Mouse (Mus musculus): ENCODE results near the gene Dtd1.

The Dtd1 gene

DNA sequence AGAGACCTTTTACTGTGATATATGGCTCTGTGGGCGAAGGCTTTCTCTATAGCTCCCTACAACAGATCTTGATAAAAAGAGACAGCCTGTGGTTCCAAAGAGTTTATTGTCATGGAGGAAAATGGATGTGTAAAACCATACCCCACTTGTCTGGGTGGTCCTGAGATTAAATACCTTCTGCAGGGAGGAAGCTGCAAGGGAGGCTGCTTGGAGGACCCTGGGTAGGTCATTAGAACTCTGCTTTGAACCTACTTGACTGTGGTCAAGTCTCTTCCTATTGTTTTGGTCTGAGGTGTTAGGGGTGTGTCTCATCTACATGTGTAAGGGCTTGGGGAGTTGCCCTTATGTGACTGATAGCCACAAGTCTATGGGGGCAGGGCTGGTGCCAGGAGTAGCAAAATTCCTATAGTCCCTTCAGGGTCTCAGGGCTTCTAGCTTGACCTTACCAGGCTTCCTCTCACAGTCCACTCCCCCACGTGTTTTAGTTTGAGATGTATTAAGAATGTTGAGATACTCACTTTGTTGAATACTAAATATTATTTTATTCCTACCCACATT lies 115.6 kb downstream of the Dtd1 start:
- no peak for DNase-seq (ENCODE audit: low read depth, low spot score)

DNA sequence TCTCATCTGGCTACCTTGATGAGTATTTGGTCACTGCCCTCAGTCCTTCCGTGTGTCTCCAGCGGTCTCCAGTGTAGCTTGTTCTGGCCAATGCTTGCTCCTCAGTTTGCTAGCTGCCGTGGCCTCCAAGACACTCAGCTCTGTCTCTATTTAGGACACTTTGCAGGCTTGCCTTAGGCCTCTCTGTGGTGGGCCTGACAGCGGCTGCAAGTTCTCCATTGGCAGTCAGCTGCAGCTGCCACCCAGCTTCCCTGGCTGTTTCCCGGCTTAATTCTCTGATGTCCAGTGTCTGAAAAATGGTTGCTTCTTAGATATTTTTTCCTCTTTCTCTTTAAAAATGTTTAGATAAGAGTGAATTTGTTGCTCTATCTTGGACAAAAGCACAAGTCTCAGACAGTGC lies 116.6 kb downstream of the Dtd1 start:
- no peak for DNase-seq (ENCODE audit: low read depth, low spot score)

DNA sequence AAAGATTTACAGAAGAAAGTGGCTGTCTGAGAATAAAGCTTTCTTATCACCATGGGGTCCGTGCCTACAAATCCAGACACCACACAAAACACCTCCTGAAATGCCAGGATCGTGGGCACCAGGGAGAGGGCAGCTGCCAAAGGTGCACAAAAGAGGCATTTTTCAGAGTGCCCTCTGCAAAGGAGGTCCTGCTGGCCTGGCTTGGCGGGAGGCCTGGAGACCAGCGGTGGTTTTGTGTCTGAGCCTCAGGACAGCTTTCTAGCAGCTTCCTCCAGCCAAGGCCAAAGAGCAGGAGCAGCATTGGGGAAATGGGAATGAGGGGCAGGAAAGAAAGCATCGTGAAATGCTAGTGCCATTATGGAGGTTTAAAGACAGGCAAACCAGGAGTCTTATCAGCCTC lies 118.6 kb downstream of the Dtd1 start:
- no peak for DNase-seq (ENCODE audit: low read depth, low spot score)

DNA sequence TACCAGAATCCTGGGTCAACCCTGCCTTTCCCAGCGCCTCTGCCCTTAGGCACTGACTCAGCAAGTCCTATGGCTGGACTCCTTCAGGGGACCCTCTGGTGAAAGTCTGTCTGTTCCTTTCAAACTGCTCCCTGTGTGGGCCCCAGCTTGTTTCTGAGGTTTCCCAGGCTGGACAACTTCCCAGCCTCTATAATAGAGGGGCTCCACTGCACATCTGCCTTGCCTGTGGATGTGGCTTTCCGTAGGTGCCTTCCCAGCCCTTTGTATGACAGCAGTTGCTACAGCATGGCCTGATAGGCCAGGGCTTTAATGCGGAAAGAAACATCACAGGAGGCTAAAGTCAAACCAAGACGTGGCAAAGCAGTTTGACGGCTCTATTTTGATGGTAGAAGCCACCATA lies 119.6 kb downstream of the Dtd1 start:
- no peak for DNase-seq (ENCODE audit: low read depth, low spot score)

GRCm38 (mm10) chr2:144719718-144720117 lies 120.0 kb downstream of the Dtd1 start:
- no peak for DNase-seq (ENCODE audit: low read depth, low spot score)

DNA sequence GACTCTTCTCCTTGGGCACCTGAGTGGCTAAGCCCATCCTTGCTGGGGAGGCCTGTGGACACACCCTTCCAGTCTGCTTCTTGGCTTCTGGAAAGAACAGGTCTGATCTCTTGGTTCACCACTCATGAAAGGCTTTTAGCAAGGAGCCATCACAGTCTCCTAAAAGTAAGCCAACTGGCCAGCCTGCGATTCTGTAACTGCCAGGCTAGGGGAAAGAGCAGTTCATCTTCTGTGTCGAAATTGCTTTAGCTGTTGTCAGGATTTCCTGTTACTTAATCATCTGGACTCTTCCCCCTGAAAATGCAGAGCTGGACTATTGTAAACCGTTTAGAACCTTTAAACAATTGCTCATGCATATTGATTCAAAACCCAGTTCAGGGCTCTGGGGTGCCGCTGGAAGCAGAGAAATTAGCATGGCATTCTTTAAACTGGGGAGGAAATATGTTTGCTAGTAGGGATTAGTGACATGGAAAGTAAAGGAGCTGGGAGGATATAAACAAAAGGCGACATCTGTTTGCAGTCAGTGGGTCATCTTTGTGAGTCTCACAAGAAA lies 120.8 kb downstream of the Dtd1 start:
- no peak for DNase-seq (ENCODE audit: low read depth, low spot score)

- no peak for DNase-seq (ENCODE audit: low read depth, low spot score)
These were observed 125.0 kb downstream of the Dtd1 start for GRCm38 (mm10) chr2:144724679-144725078.

DNA sequence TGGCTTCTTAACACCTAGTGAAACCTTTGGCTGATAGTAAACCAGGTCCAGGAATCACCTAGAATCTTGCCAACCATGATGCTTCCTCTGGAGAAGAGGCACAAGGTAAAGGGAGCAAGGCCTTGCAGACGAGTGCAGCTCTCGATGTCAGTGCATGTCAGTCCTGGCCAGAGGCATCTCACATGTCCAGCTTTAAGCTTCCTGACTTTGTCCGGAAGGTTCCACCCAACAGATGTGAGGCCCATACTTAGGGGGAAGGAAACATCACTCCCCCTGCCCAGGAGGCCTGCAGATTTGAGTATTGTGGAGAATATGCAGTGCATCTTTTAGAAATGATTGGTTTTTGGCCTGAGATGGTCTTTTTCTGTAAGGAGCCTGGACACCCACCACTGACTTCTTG lies 127.4 kb downstream of the Dtd1 start:
- no peak for DNase-seq (ENCODE audit: low read depth, low spot score)

GRCm38 (mm10) chr2:144729776-144730175 lies 130.1 kb downstream of the Dtd1 start:
- DNase-seq (ENCODE audit: low read depth, low spot score): no peak

DNA sequence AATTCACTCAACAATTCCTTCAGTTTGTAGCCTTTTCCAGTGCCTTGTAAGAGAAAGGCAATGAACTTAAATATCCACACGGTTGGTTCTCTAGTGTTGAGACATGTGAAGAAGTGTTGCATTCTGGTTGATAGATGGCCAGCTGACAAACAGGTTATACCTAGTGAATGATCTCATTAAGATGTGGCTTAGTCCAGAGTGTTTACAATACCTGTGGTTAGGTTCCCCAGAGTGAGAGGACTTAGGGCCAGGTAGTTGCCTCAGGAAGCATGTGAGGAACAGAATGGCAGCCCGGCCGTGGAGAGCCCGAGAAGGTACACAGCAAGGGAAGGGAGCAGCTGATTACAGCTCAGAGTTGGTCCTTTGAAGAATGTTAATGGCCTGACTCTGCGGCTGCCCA lies 138.5 kb downstream of the Dtd1 start:
- no peak for DNase-seq (ENCODE audit: low read depth, low spot score)

DNA sequence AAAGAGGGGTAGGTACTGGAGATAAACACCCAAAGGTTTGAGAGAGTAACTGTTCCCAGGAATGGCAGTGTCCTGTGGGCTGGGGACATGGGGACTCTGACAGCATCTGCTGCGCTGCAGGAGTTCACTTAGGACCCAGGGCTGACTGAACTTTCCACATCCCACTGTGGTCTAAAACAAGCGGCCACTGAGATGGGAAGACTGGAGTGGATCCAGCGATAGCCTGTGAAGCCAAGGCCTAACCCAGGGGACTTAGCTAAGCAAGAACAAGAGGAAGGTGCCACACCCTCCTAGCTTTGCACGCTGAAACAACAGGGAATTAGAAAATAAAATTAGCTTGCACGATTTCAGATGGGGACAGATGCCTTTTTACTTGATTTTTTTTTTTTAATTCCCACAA lies 138.9 kb downstream of the Dtd1 start:
- DNase-seq (ENCODE audit: low read depth, low spot score): no peak

DNA sequence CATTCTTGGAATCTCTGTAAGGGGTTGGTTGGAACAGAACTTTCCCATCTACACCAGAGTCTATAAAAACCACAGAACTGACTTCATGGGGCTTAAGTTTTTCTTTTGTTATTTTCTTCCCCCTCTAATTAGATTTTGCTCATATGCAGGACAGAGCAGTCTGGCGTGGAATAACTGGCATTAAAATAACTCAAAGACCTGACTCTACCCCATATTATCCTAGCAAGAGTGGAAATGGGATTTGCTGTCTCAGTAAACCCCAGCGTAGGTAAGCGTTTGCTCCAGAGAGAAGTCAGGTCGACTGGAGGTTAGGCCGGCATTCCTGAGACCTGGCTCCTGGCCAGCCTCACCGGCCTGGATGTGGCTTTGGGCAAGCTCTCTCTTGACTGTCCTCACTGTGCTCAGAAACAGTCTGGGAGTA lies 140.9 kb downstream of the Dtd1 start:
- DNase-seq (ENCODE audit: low read depth, low spot score): no peak

GRCm38 (mm10) chr2:144741973-144742372 lies 142.3 kb downstream of the Dtd1 start:
- no peak for DNase-seq (ENCODE audit: low read depth, low spot score)

DNA sequence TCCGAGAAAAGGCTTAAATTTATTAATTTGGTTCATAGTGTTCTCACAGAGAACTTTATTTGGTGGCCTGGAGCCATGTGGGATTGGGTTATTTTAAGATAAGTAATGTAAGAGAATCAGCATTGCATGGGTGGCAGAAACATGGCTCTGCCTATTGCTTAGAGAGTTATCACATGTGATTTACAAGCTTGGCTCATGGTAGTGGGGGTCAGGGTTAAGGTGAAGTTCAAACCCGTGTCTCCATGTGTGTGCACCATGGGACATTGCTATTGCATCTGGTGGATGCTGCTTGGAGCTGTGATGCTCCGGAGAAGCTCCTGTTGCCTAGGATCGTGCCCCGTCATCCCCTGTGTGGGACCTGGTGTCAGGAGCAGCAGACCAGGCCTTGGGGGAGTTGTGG lies 143.6 kb downstream of the Dtd1 start:
- DNase-seq (ENCODE audit: low read depth, low spot score): no peak

DNA sequence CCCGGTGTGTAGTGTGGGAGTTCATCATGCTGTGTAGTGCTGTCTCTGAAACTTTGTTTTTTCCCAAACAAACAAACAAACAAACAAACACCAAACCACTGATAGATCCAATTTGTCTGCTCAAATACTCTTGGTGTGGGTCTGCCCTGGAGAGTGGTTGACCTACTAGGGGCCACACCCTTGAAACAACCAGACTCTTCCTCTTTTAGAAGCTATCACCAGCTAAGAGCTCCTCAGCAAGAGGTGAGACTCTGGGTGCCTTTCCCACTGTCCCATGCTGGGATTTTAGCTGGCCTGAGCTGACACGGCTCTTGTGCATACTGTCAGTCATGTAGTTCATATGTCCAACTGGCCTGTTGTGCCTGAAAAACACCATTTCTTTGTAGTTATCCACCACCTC lies 145.6 kb downstream of the Dtd1 start:
- no peak for DNase-seq (ENCODE audit: low read depth, low spot score)

DNA sequence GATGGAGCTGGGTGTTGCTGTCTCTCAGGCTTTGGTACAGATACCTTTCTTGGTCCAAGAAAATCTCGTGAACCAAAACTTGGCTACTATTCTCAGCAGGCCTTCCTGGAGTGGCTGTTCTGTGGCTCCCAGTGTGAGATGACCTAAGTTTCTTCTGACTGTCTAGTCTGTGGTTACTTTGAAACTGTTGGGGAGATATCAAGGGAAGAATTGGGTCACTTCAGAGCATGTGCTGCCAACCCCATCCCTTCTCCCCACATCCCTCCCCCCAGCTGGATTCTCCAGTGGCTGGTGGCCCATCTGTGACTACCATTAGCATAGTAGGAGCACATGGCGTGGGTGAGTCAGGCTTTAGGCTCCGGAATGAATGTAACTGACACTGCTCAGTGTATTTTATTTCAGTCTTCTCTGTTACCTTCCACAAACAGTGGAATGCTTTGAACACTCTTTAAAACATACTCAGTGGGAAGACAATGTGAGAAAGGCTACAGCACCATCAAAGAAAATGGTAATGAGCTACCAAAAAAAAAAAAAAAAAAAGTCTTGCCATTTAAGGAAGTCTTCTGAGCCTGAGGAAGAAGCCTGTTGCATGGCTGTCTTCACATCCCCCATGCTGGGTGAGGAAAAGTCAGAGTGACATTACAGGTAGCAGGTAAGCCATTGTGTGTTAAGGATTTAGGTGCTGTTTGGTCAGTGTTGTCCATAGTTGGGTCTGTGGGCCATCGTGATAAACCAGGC lies 146.5 kb downstream of the Dtd1 start:
- no peak for DNase-seq (ENCODE audit: low read depth, low spot score)

DNA sequence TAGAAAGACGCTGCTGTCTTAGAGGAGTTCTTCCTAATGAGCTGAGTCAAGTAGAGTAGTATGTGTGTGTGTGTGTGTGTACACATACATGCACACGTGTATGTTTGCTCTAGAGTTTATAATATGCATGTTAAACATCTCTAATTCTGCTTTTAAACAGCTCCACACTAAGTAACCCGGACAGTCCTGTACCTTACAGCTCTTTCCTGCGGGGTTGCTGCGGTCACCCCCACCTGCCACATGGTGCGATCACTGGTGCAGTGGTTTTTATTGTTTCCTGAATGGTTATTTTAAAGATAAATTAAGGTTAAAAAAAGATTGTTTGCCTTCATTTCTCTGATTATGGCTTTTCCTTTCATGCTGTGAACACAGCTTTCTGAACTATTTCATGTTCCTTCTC lies 153.9 kb downstream of the Dtd1 start:
- DNase-seq (ENCODE audit: low read depth, low spot score): no peak

GRCm38 (mm10) chr2:144755016-144755415 lies 155.3 kb downstream of the Dtd1 start:
- DNase-seq (ENCODE audit: low read depth, low spot score): no peak

GRCm38 (mm10) chr2:144760666-144761065 lies 161.0 kb downstream of the Dtd1 start:
- DNase-seq (ENCODE audit: low read depth, low spot score): no peak

DNA sequence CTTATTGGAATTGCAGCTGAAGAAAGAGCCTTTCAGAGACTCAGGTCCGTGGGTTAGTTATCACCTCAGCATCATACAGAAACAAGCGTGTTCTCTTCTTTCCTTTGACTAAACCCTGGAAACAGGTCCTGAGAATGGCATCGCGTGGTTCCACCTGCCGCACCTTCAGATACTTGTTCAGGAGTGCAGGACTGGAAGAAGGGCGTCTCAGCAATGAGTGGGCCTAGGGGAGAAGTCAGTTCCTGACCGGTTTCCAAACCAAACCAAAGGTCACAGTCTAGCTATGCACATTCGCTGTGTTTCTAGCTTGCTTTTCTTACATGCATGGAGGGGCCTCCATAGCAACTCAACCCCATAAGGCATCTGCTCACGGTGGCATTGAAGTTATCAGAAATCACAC lies 164.0 kb downstream of the Dtd1 start:
- no peak for DNase-seq (ENCODE audit: low read depth, low spot score)

DNA sequence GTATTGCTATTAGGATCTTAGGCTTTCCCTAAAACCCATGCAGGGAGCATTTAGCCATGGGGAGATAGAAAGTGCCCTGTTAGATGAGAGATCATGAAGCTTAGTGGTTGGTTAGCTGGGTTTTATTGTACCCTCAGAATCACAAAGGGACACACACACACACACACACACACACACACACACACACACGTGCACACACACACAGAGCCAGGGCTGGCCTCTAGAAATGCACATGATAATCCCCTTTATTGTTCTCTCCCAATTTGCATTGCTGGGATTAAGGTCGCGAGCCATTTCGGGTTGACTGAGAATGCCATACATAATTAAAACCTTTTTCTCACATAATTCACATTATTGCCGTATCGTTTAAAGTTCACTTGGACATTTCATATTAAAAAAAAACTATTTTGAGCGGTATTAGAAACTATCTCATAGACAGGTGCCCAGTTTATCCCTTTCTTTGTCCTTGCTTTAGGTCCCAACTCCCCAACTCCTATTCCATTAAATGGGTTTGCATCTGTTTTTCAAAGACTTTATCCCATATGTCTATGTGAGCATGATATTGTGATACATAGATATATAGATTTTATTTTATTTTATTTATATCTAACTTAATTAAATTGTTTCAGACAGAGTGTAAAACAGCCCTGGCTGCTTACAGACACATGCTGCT lies 164.6 kb downstream of the Dtd1 start:
- DNase-seq (ENCODE audit: low read depth, low spot score): no peak

- no peak for DNase-seq (ENCODE audit: low read depth, low spot score)
These were observed 165.5 kb downstream of the Dtd1 start for GRCm38 (mm10) chr2:144765219-144765618.
